Mouse (Mus musculus): Measurements from ENCODE around the gene Hnrnph2. TPM values are rescaled to one million over a fixed set of nuclear protein-coding genes. Genes with fewer than 3 reads are reported as not detected.

The Hnrnph2 gene
- total and polyA plus RNA-seq, 2 experiments from 2014 or later: 35.9 to 131 TPM

DNA sequence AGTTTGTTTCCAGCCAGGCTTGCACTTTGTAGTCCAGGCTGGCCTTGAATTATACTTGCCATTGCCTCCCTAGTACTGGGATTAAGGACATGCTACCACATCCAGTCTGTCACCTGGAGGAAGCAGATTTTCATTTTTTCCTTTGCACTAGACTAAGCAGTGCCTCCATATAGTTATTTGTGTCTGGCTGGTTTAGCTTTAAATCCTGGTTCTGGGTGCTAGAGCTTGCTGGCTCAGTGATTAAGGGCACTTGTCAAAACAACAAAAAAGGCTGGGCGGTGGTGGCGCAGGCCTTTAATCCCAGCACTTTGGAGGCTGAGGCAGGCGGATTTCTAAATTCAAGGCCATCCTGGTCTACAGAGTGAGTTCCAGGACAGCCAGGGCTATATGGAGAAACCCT, 12.0 kb upstream of the Hnrnph2 start:
- no peak for DNase-seq (ENCODE audit: low spot score)
- H3K9ac ChIP-seq (replicated peaks; ENCODE audit: low read length): no peak overlapping the region
- no peak for ATAC-seq
- no peaks in the 10 kb centered on the region for H3K4me1 ChIP-seq (ENCODE audit: insufficient read depth, low read length)
- no peak overlapping the region for H3K4me3 ChIP-seq (ENCODE audit: low read length)
- no peaks in the 10 kb centered on the region for H3K9me3 ChIP-seq (ENCODE audit: low read length)
- H3K36me3 ChIP-seq (ENCODE audit: insufficient read depth, low read length): no peaks in the 10 kb centered on the region; the same call in 1 of the 2 replicates
- no peak for TF ChIP-seq CTCF (IDR thresholded peaks at IDR 0.05; ENCODE audit: low read depth)
- no peaks in the 10 kb centered on the region for H3K27me3 ChIP-seq (ENCODE audit: insufficient read depth, low read length)
- H3K27ac ChIP-seq: no peak overlapping the region
- no peak overlapping the region for H3K4me2 ChIP-seq (ENCODE audit: low read depth, low read length)
- whole genome bisulfite sequencing: 87% methylated on average over 3 of the region's 3 CpGs

DNA sequence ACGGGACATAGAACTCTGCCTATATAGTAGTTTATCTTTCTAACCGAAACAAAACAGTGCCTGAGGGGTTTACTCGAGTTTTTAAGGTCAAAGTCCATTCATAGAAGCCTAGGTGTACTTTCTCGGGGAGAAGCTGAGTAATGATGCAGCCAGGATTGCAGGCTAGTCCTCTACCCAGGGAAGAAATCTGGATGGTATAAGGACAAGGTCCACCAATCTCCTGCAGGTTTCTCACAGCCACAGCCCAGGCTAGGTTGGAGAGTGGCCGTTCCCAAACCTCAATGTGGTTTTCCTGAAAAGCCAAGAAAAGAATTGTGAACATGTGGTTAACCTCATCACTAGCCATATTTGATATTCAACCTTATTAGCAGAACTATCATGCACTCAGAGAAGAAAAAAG, 11.1 kb upstream of the Hnrnph2 start:
- no peak overlapping the region for H3K9ac ChIP-seq (replicated peaks; ENCODE audit: low read length)
- H3K4me1 ChIP-seq (ENCODE audit: insufficient read depth, low read length): no peaks in the 10 kb centered on the region
- no peak overlapping the region for H3K4me3 ChIP-seq (ENCODE audit: low read length)
- ATAC-seq (no peak), DNase-seq (ENCODE audit: low spot score) (no peak)
- H3K9me3 ChIP-seq (ENCODE audit: low read length): no peaks in the 10 kb centered on the region
- no peak overlapping the region for H3K27ac ChIP-seq
- H3K27me3 ChIP-seq (ENCODE audit: insufficient read depth, low read length): no peaks in the 10 kb centered on the region
- 74% methylated on average over 5 of the region's 5 CpGs for WGBS
- no peaks in the 10 kb centered on the region; the same call in 1 of the 2 replicates for H3K36me3 ChIP-seq (ENCODE audit: insufficient read depth, low read length)
- TF ChIP-seq CTCF (IDR thresholded peaks at IDR 0.05; ENCODE audit: low read depth): no peak
- no peak overlapping the region for H3K4me2 ChIP-seq (ENCODE audit: low read depth, low read length)

DNA sequence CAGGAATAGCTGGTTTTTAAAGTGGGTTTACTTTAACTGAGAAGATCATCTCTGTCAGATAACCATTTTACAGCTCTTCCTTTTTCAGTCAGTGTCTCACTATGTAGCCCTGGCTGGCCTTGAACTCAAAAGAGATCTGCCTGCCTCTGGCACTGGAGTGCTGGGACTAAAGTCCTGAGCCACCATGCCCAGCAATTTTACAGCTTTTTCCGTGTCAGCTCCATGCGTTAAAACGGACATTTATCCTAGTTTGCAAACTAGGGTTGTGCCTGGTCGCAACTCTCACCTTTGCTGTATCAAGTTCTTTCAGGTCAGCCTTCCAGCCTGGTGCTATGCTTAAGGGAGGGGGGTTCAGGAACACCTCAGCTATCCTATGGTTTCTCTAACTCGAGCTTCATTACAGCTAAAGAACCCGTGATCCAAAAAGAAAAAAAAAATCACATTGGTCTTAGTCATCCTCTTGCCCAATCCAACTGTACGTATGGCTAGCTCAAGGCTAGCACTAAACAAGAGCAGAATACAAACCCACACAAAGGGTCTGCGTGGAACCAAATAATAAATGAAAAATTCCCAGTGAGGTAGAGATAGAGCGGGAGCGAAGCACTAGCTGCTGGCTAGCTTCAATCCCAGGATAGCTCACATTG, 935 bp upstream of the Hnrnph2 start:
- Histone ChIP-seq H3K9me3 (ENCODE audit: low read length) (no peaks in the 10 kb centered on the region), H3K36me3 (ENCODE audit: insufficient read depth, low read length) (no peaks in the 10 kb centered on the region), H3K4me3 (ENCODE audit: low read length) (peak overlapping the region; percentile 50), H3K4me2 (ENCODE audit: low read depth, low read length) (peak overlapping the region; percentile 60), H3K9ac (replicated peaks; ENCODE audit: low read length) (peak overlapping the region; percentile 50), H3K27me3 (ENCODE audit: insufficient read depth, low read length) (no peaks in the 10 kb centered on the region), H3K27ac (peak overlapping the region; percentile 77), H3K4me1 (ENCODE audit: insufficient read depth, low read length) (no peaks in the 10 kb centered on the region)
- DNase-seq (ENCODE audit: low spot score) (peak; percentile 3), ATAC-seq (no peak)
- no peak for TF ChIP-seq CTCF (IDR thresholded peaks at IDR 0.05; ENCODE audit: low read depth)
- WGBS: 41% methylated on average over 10 of the region's 10 CpGs

GRCm38 (mm10) chrX:134601380-134602120, 571 bp downstream of the Hnrnph2 start:
- Histone ChIP-seq H3K27me3 (ENCODE audit: insufficient read depth, low read length) (no peaks in the 10 kb centered on the region), H3K4me1 (ENCODE audit: insufficient read depth, low read length) (no peaks in the 10 kb centered on the region), H3K4me3 (ENCODE audit: low read length) (peak overlapping the region; percentile 50), H3K9ac (replicated peaks; ENCODE audit: low read length) (peak overlapping the region; percentile 49), H3K4me2 (ENCODE audit: low read depth, low read length) (peak overlapping the region; percentile 54), H3K9me3 (ENCODE audit: low read length) (no peaks in the 10 kb centered on the region), H3K36me3 (ENCODE audit: insufficient read depth, low read length) (no peaks in the 10 kb centered on the region), H3K27ac (peak overlapping the region; percentile 92)
- ATAC-seq (peak; percentile 88), DNase-seq (ENCODE audit: low spot score) (peak; percentile 73)
- 24% methylated on average over 40 of the region's 43 CpGs for WGBS
- TF ChIP-seq CTCF (IDR thresholded peaks at IDR 0.05; ENCODE audit: low read depth): peak; percentile 12; the same call in 1 of the 2 replicates

GRCm38 (mm10) chrX:134609472-134609871, 8.5 kb downstream of the Hnrnph2 start:
- TF ChIP-seq CTCF (IDR thresholded peaks at IDR 0.05; ENCODE audit: low read depth): peak; percentile 70
- Histone ChIP-seq H3K27me3 (ENCODE audit: insufficient read depth, low read length) (no peaks in the 10 kb centered on the region), H3K4me3 (ENCODE audit: low read length) (no peak overlapping the region), H3K4me2 (ENCODE audit: low read depth, low read length) (no peak overlapping the region), H3K27ac (no peak overlapping the region), H3K4me1 (ENCODE audit: insufficient read depth, low read length) (no peaks in the 10 kb centered on the region), H3K9me3 (ENCODE audit: low read length) (no peaks in the 10 kb centered on the region), H3K36me3 (ENCODE audit: insufficient read depth, low read length) (no peaks in the 10 kb centered on the region), H3K9ac (replicated peaks; ENCODE audit: low read length) (no peak overlapping the region)
- 37% methylated on average over 4 of the region's 4 CpGs for WGBS
- peak; percentile 64 for DNase-seq (ENCODE audit: low spot score)
- no peak for ATAC-seq

- ATAC-seq: no peak
- TF ChIP-seq CTCF (IDR thresholded peaks at IDR 0.05; ENCODE audit: low read depth): no peak
- Histone ChIP-seq H3K36me3 (ENCODE audit: insufficient read depth, low read length) (no peaks in the 10 kb centered on the region), H3K9ac (replicated peaks; ENCODE audit: low read length) (no peak overlapping the region), H3K4me3 (ENCODE audit: low read length) (no peak overlapping the region), H3K4me2 (ENCODE audit: low read depth, low read length) (no peak overlapping the region), H3K9me3 (ENCODE audit: low read length) (no peaks in the 10 kb centered on the region), H3K27ac (no peak overlapping the region), H3K4me1 (ENCODE audit: insufficient read depth, low read length) (no peaks in the 10 kb centered on the region), H3K27me3 (ENCODE audit: insufficient read depth, low read length) (no peaks in the 10 kb centered on the region)
- DNase-seq (ENCODE audit: low spot score): no peak
- WGBS: 85% methylated on average over 4 of the region's 4 CpGs
Observed at GRCm38 (mm10) chrX:134610984-134611383, 10.0 kb downstream of the Hnrnph2 start.

Measured in hindbrain, postnatal 0 days (tissue).